Mouse (Mus musculus) kidney, adult 2 months (tissue): ENCODE results near the gene Tuba4a.

Experiments
- CTCF ChIP-seq: fragments of 200-500 bp; conservative IDR thresholded peaks from 2 replicates; pipeline ENCODE4 v1.5.1; 2011; ENCODE audit warnings: low read depth, mild to moderate bottlenecking, control low read depth, low read length, moderate library complexity, mixed read lengths; ENCODE audit not compliant: insufficient read depth, insufficient read length
- POLR2A ChIP-seq: fragments of 200-500 bp; IDR thresholded peaks from one replicate; pipeline ENCODE4 v1.6.1; 2011; ENCODE audit warnings: low read depth, low read length, control low read depth

DNA sequence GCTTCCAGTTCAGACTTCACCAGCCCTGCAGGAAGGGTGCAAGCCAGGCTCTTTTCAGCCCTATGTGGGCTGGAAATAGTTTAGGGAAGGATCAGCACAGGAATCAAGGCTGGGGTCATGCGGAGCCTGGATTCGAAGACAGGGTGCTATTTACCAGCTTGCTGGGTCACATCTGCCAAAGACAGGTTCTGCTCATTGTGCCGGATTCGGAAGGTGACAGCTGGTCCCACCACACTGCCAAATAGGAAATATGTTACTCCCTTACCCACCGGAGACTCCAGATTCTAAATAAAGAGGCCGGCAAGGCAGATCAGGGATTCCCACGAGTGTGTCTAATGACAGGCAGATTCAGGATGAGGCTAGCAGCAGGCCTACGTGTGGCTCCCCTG is 35.0 kb upstream of the Tuba4a start:
- no peak for TF ChIP-seq CTCF
- TF ChIP-seq POLR2A: no peak
